Mouse (Mus musculus): ENCODE results near the gene Myzap. TPM values are rescaled to one million over a fixed set of nuclear protein-coding genes. Genes with fewer than 3 reads are reported as not detected.

Myzap gene
- polyA plus RNA-seq, 1 experiment from 2014 or later = 2.8 TPM

DNA sequence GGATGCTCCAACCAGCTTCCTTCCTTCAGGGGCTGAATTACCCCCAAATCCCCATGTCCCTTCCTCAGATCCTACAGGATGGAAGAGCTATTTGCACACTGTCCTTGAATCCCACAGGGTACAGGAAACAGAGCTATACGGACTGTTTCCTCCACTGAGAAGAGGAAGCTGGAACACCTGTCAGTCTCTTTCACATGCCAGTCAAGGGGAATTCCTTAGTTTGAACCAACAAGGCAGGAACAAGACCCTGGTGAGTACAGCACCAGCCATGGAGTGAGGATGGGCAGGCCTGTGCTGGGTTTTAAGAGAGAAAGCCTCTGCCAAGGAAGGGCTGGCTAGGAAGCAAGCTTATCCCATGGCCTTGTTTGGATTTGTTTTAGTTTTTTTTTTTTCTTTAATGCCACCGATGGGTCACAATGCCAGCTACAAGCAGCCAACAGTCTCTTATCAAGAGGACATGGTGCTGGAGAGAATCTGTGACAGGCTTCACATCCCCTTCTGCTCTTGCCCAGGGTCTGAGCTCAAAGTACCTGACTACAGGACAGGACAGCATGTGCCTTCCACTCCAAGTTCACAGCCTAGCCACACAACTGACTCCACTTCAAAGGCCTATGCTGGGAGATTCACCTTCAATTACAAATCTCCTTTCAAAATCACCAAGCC is 3.1 kb downstream of the Myzap start:
- Histone ChIP-seq H3K36me3 (ENCODE audit: control insufficient read depth, insufficient read depth) (no peaks in the 10 kb centered on the region), H3K9ac (replicated peaks; ENCODE audit: low read depth, low read length) (no peak overlapping the region), H3K4me1 (replicated peaks; ENCODE audit: control insufficient read depth, insufficient read depth, low read length) (peaks cover 4% of the 10 kb centered on the region), H3K27me3 (replicated peaks; ENCODE audit: control insufficient read depth, insufficient read depth, low read length) (no peaks in the 10 kb centered on the region), H3K4me3 (replicated peaks; ENCODE audit: low read length) (no peak overlapping the region), H3K9me3 (ENCODE audit: control insufficient read depth, low read length) (peaks cover 5% of the 10 kb centered on the region), H3K27ac (ENCODE audit: low read length) (no peak overlapping the region), H3K4me2 (ENCODE audit: low read length) (no peak overlapping the region)
- ATAC-seq = no peak
- 90% methylated on average over 2 of the region's 2 CpGs for WGBS

DNA sequence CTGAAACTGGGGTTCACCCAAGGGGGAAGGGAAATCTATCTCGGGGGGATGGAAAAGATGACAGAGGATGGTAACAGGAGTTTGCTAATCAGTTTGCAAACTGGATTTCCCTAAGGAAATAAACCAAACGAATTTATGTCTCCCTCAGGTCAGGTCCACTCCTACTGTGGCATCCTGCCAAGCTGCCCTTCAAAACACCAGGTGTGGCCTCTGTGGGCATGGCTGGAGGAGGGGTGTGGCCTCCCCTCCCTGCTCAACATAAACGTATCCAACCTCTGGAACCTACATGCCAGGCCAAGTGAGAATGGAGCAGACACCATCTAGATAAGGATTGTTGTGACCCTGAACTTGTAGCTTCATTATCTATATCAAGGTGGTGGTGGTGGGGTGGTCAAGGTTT is 5.8 kb downstream of the Myzap start:
- Histone ChIP-seq H3K4me1 (replicated peaks; ENCODE audit: control insufficient read depth, insufficient read depth, low read length) (no peaks in the 10 kb centered on the region), H3K9ac (replicated peaks; ENCODE audit: low read depth, low read length) (no peak overlapping the region), H3K9me3 (ENCODE audit: control insufficient read depth, low read length) (peaks cover 5% of the 10 kb centered on the region), H3K27ac (ENCODE audit: low read length) (no peak overlapping the region), H3K36me3 (ENCODE audit: control insufficient read depth, insufficient read depth) (no peaks in the 10 kb centered on the region), H3K4me3 (replicated peaks; ENCODE audit: low read length) (no peak overlapping the region), H3K4me2 (ENCODE audit: low read length) (no peak overlapping the region), H3K27me3 (replicated peaks; ENCODE audit: control insufficient read depth, insufficient read depth, low read length) (no peaks in the 10 kb centered on the region)
- 63% methylated on average over 3 of the region's 3 CpGs for WGBS
- ATAC-seq = no peak

DNA sequence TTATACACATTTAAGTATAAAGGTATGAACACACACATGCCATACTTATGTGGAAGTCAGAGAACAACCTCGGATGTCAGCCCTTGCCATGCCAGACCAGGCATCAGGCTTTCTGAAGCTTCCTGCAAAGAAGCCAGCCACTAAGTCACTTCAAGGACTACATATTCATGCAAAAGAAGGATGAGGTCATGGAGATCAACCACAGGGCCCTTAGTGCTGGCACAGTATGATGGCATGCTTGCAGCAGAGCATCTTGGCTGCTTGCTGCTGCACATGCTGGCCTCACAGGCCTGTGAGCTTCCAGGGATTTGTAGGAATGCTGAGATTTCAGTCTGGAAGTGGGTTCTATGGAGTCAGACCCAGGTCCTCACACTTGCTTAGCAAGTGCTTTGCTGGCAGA is 9.4 kb downstream of the Myzap start:
- Histone ChIP-seq H3K9ac (replicated peaks; ENCODE audit: low read depth, low read length) (no peak overlapping the region), H3K9me3 (ENCODE audit: control insufficient read depth, low read length) (peaks cover 5% of the 10 kb centered on the region), H3K36me3 (ENCODE audit: control insufficient read depth, insufficient read depth) (no peaks in the 10 kb centered on the region), H3K4me2 (ENCODE audit: low read length) (no peak overlapping the region), H3K4me1 (replicated peaks; ENCODE audit: control insufficient read depth, insufficient read depth, low read length) (no peaks in the 10 kb centered on the region), H3K4me3 (replicated peaks; ENCODE audit: low read length) (no peak overlapping the region), H3K27me3 (replicated peaks; ENCODE audit: control insufficient read depth, insufficient read depth, low read length) (no peaks in the 10 kb centered on the region), H3K27ac (ENCODE audit: low read length) (no peak overlapping the region)
- no peak for ATAC-seq
- 69% methylated on average over 1 of the region's 1 CpGs for WGBS

DNA sequence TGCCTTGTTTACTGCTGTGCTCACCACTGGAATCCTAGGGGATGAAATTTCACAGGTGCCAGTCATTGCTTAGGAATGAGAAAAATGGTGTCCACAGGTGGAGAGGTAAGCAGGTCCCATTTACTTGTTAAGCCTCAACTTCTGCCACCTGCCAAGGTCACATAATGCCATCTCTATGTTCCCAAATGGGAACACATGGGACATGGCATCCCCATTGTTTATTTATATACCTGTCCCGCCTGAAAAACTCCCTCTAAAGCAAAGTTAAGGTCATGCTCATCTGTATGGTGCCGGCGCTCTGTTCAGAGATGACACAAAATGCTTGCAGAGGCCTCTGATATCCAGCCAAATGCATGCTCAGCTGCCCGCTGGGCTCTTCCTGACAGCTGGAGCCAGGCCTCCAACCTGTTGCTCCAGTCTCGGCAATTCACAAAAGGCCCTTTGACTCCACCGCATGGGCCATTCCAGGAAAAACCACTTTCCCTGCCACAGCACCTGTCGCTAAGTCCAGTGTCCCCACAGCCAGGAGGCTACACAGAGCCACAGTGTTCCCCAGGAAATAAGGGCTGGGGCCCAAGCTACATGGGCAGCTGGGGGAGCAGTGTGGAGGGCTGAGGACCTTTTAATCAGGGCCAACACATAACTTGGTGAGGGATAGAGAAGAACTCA is 13.1 kb downstream of the Myzap start:
- no peak overlapping the region for H3K4me3 ChIP-seq (replicated peaks; ENCODE audit: low read length)
- no peak overlapping the region for H3K9ac ChIP-seq (replicated peaks; ENCODE audit: low read depth, low read length)
- no peaks in the 10 kb centered on the region for H3K36me3 ChIP-seq (ENCODE audit: control insufficient read depth, insufficient read depth)
- H3K27me3 ChIP-seq (replicated peaks; ENCODE audit: control insufficient read depth, insufficient read depth, low read length) = no peaks in the 10 kb centered on the region
- no peak for ATAC-seq
- no peaks in the 10 kb centered on the region for H3K9me3 ChIP-seq (ENCODE audit: control insufficient read depth, low read length)
- no peak overlapping the region for H3K27ac ChIP-seq (ENCODE audit: low read length)
- no peaks in the 10 kb centered on the region for H3K4me1 ChIP-seq (replicated peaks; ENCODE audit: control insufficient read depth, insufficient read depth, low read length)
- 71% methylated on average over 7 of the region's 7 CpGs for WGBS
- H3K4me2 ChIP-seq (ENCODE audit: low read length) = no peak overlapping the region

DNA sequence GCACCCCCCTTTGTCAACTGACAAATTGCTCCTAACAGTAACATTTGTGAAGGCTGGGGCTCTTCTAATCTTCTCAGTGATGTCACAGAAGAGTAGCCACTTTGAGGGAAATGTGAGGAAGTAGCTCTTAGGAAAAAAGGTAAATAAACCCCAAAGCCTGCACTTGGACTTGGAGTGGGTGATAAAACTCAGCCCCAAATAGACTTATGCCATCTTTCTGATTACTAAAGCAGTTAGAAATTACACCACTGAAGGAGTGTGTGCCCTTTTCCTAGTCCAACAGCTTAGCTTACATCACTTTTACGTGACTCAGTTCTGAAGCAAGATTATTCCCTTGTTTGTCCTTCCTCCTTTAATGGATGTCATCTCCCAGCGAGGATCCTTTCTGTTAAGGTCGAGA is 17.7 kb downstream of the Myzap start:
- Histone ChIP-seq H3K27ac (ENCODE audit: low read length) (no peak overlapping the region), H3K27me3 (replicated peaks; ENCODE audit: control insufficient read depth, insufficient read depth, low read length) (no peaks in the 10 kb centered on the region), H3K4me3 (replicated peaks; ENCODE audit: low read length) (no peak overlapping the region), H3K36me3 (ENCODE audit: control insufficient read depth, insufficient read depth) (no peaks in the 10 kb centered on the region), H3K9me3 (ENCODE audit: control insufficient read depth, low read length) (no peaks in the 10 kb centered on the region), H3K4me2 (ENCODE audit: low read length) (no peak overlapping the region), H3K4me1 (replicated peaks; ENCODE audit: control insufficient read depth, insufficient read depth, low read length) (no peaks in the 10 kb centered on the region), H3K9ac (replicated peaks; ENCODE audit: low read depth, low read length) (no peak overlapping the region)
- no peak for ATAC-seq
- WGBS = 85% methylated on average over 3 of the region's 3 CpGs

DNA sequence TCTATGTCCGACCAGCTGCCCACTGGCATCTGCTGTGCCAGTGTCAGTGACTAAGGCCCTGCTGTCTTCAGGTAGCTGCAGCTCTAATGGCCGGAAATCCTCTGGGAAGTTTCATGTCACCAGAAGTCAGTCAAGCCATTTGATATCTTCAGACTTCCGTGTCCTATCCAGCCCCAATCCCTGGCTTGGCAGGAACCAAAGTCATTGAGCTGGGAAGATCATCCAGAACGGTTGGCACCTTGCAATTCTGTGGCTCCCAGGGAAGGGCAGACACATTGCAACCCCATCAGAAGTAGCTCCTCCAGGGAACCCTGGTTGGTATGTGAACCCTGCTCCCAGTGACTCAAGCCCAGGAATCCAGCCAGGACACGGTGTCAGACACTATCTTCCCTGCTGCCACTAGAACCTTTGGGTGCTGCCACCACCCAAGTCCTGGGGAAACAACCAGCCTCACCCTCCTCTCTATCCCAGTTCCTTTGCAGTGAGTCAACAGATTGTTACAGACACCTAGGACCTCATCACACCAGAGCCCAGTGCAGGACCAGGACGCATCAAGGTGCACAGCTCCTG is 18.3 kb downstream of the Myzap start:
- WGBS = 86% methylated on average over 6 of the region's 6 CpGs
- Histone ChIP-seq H3K9ac (replicated peaks; ENCODE audit: low read depth, low read length) (no peak overlapping the region), H3K27ac (ENCODE audit: low read length) (no peak overlapping the region), H3K36me3 (ENCODE audit: control insufficient read depth, insufficient read depth) (no peaks in the 10 kb centered on the region), H3K27me3 (replicated peaks; ENCODE audit: control insufficient read depth, insufficient read depth, low read length) (no peaks in the 10 kb centered on the region), H3K4me1 (replicated peaks; ENCODE audit: control insufficient read depth, insufficient read depth, low read length) (no peaks in the 10 kb centered on the region), H3K4me2 (ENCODE audit: low read length) (no peak overlapping the region), H3K9me3 (ENCODE audit: control insufficient read depth, low read length) (no peaks in the 10 kb centered on the region), H3K4me3 (replicated peaks; ENCODE audit: low read length) (no peak overlapping the region)
- no peak for ATAC-seq

DNA sequence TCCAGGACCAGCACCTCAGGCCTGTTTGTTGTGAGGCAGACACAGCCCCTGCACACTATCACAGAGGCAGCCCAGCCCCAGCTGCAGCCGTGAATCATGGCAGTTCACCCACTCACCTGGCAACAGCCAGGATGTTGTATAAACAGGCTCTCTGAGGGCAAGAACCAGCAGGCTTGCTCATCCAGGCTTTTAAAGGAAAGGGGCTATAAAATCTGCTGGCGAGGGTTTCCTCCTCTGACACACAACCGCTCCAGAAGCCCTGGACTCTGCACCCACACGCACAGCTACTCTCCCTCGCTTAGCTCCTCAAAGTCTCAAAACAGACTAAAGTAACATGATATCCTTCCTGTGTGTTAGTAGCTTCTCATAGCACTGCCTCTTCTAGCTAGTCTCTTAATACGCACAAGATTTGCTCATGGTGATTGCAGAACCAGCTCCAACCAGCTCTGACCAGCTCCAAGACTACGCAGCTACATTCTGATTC is 21.0 kb downstream of the Myzap start:
- ATAC-seq = no peak
- Histone ChIP-seq H3K36me3 (ENCODE audit: control insufficient read depth, insufficient read depth) (no peaks in the 10 kb centered on the region), H3K9me3 (ENCODE audit: control insufficient read depth, low read length) (no peaks in the 10 kb centered on the region), H3K4me1 (replicated peaks; ENCODE audit: control insufficient read depth, insufficient read depth, low read length) (no peaks in the 10 kb centered on the region), H3K4me3 (replicated peaks; ENCODE audit: low read length) (no peak overlapping the region), H3K27ac (ENCODE audit: low read length) (no peak overlapping the region), H3K27me3 (replicated peaks; ENCODE audit: control insufficient read depth, insufficient read depth, low read length) (no peaks in the 10 kb centered on the region), H3K9ac (replicated peaks; ENCODE audit: low read depth, low read length) (no peak overlapping the region), H3K4me2 (ENCODE audit: low read length) (no peak overlapping the region)
- 86% methylated on average over 7 of the region's 7 CpGs for WGBS

DNA sequence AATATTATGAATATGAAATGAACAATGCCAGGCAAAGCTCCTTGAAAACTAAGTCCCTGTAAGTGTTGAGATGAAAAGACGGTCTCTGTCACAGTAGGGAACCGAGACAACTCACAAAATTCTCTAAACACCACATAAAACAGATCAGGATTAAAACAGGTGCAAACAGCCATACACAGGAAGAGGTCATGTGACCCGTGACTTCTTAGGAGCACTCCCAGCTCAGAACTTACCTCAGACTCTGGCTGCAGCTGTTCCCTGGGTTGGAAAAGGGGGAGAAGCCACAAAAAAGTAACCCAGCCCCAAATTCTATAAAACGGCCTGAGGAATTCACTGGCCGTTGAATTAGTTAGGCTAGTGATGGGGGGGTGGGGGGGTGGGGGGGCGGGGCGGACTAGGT is 22.0 kb downstream of the Myzap start:
- Histone ChIP-seq H3K4me2 (ENCODE audit: low read length) (no peak overlapping the region), H3K27me3 (replicated peaks; ENCODE audit: control insufficient read depth, insufficient read depth, low read length) (no peaks in the 10 kb centered on the region), H3K4me3 (replicated peaks; ENCODE audit: low read length) (no peak overlapping the region), H3K27ac (ENCODE audit: low read length) (no peak overlapping the region), H3K9me3 (ENCODE audit: control insufficient read depth, low read length) (no peaks in the 10 kb centered on the region), H3K9ac (replicated peaks; ENCODE audit: low read depth, low read length) (no peak overlapping the region), H3K4me1 (replicated peaks; ENCODE audit: control insufficient read depth, insufficient read depth, low read length) (no peaks in the 10 kb centered on the region), H3K36me3 (ENCODE audit: control insufficient read depth, insufficient read depth) (no peaks in the 10 kb centered on the region)
- 71% methylated on average over 7 of the region's 7 CpGs for WGBS
- ATAC-seq = no peak

DNA sequence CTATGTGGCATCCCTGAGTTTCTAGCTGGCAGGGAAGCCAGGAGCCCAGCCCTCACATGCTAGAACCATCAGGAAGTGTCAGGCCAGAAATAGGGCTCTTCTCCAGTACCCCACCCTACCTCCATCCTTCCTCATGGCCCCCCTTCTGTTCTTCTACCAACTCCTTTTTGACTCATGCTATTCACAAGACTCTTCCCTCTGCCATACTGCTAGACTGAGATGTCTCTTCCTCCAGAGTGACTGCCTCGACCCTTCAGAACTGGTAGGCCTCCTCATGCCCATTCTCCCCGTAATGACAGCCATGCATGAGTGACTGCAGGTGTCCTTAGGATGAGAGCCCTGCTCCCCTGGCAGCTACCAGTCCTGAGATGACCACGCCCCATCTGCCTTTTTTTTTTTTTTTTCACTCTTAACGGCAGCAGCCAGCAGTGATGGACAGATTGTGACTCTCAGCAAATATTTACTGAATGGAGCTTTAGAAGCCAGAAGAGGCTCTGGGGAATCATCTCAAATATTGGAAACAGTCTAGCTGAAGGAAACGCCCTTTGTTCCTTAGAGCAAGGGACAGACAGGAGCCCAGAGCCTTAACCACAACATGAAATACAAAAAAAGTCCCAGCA is 23.7 kb downstream of the Myzap start:
- no peak overlapping the region for H3K27ac ChIP-seq (ENCODE audit: low read length)
- H3K9ac ChIP-seq (replicated peaks; ENCODE audit: low read depth, low read length) = no peak overlapping the region
- no peaks in the 10 kb centered on the region for H3K9me3 ChIP-seq (ENCODE audit: control insufficient read depth, low read length)
- no peak overlapping the region for H3K4me2 ChIP-seq (ENCODE audit: low read length)
- H3K4me3 ChIP-seq (replicated peaks; ENCODE audit: low read length) = no peak overlapping the region
- H3K36me3 ChIP-seq (ENCODE audit: control insufficient read depth, insufficient read depth) = no peaks in the 10 kb centered on the region
- WGBS = 56% methylated on average over 5 of the region's 5 CpGs
- H3K27me3 ChIP-seq (replicated peaks; ENCODE audit: control insufficient read depth, insufficient read depth, low read length) = no peaks in the 10 kb centered on the region
- no peaks in the 10 kb centered on the region for H3K4me1 ChIP-seq (replicated peaks; ENCODE audit: control insufficient read depth, insufficient read depth, low read length)
- ATAC-seq = no peak
